Mouse (Mus musculus) cortical plate, adult 2 months (tissue): Measurements from ENCODE around the gene Mrps27. TPM values are rescaled to one million over a fixed set of nuclear protein-coding genes. Genes with fewer than 3 reads are reported as not detected.

Experiments used
- H3K27ac ChIP-seq: fragments of 200-500 bp; 2 replicates; pipeline ENCODE4 v1.5.1; 2012; ENCODE audit warnings: low read length, control low read depth, inconsistent platforms; ENCODE audit not compliant: insufficient read depth
- H3K4me1 ChIP-seq: fragments of 200-500 bp; 2 replicates; pipeline ENCODE4 v1.6.1; 2011; ENCODE audit warnings: low read length; ENCODE audit not compliant: control insufficient read depth, insufficient read depth
- H3K4me3 ChIP-seq: fragments of 200-500 bp; 2 replicates; pipeline ENCODE4 v1.5.1; 2011; ENCODE audit warnings: mild to moderate bottlenecking, low read length, control low read depth; ENCODE audit not compliant: insufficient read depth
- CTCF ChIP-seq: fragments of 200-500 bp; IDR thresholded peaks from 2 replicates; pipeline ENCODE4 v1.5.1; 2011; ENCODE audit warnings: mild to moderate bottlenecking, control low read depth, low read length; ENCODE audit not compliant: insufficient read depth; ENCODE audit errors: extremely low read depth
- POLR2A ChIP-seq: fragments of 200-500 bp; IDR thresholded peaks from 2 replicates; pipeline ENCODE4 v1.6.1; 2011; ENCODE audit warnings: mild to moderate bottlenecking, low read length, control low read depth; ENCODE audit not compliant: insufficient read depth; ENCODE audit errors: extremely low read depth
- polyA plus RNA-seq: library from polyadenylated mRNA; depleted of rRNA; stranded (reverse); fragments of >200 nt; gene quantifications from 2 replicates; pipeline ENCODE4 v1.2.3, GENCODE M21; 2012; rRNA removed

Mrps27 gene
- 32.2 and 33.7 TPM in 2 replicates for polyA plus RNA-seq

DNA sequence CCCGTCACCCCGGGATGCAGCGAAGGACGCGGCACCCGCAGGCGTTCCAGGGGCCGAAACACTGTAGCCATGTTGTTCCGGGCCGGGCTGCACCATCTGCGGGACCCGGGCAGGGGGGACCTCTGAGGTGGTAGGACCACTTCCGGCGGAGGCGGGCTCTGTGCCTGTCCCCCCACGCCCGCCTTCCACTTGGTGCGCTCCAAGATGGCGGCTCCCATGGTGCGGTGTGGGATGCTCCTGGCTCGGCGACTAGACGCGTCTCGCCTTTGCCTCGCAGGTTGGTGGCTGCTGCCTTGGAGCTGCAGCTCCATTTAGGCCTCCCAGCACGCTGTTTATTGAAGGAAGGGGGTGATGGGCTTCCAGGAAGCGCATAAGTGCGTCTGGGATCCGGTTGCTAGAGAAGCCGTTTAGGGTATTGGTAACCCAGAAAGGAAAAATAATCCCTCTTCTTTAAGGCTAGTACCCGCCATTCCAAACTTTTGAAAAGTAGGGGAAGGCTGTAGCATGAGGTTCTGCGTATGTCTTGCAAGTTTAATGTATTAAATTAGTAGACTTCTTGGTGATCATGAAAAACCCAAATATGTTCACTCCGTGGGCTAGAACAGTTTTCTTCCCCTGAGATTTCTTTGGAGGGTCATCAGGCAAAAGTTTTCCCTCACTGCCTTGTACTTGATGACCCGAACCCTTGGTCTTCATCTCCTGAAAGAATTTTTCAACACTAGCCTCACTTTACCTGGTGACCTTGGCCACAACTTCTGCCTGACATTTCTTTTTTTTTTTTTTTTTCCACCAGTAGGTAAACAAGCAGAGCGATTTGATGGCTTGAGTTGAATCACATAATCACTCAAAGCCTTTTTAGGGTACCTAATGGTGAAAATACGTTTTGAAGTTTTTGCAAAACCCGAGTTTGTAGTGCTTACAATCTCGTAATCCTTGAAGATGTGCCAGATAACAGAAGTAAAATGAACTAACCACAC lies at the start of gene Mrps27, which contains the start of gene Ptcd2:
TSS of gene Mrps27 (plus strand) at position 188 of the 977 bp plus-strand sequence.
TSS of gene Ptcd2 (minus strand) at position 107 of the 977 bp plus-strand sequence.
- peak; percentile 76 for TF ChIP-seq POLR2A
- no peak for TF ChIP-seq CTCF
- peaks cover 3% of the 10 kb centered on the region; the same call in 1 of the 2 replicates for H3K4me1 ChIP-seq

DNA sequence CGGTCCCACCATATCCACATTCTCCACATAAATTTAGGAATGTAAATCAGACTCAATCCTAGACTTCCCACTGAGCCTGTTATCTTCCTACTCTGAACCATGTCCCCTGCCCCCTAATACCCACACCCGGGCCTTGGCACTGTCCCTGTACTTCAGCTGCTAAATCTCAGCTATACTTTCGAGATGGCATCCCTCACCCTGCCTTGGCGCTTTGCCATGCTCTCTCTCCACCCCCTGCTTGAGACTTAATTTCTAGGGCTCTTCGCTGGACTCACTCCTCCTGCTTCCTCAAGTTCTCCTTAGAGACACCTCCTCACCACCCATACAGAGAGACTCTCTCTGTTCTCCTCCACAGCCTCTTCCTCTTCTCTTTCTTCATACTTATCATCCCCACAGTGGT lies 44.7 kb upstream of the Mrps27 start:
- no peak for TF ChIP-seq CTCF
- no peak for TF ChIP-seq POLR2A
- Histone ChIP-seq H3K27ac (no peak overlapping the region), H3K4me1 (peaks cover 3% of the 10 kb centered on the region; the same call in 1 of the 2 replicates), H3K4me3 (no peak overlapping the region)

More for the DNA sequence above, at the start of gene Mrps27, which contains the start of gene Ptcd2:
- Histone ChIP-seq H3K27ac (peak within 1 kb of the TSS; percentile 60), H3K4me3 (peak within 1 kb of the TSS; percentile 85)

GRCm38 (mm10) chr13:99303846-99304245 lies 40.7 kb upstream of the Mrps27 start:
- Histone ChIP-seq H3K27ac (no peak overlapping the region), H3K4me1 (peaks cover 3% of the 10 kb centered on the region; the same call in 1 of the 2 replicates), H3K4me3 (no peak overlapping the region)
- TF ChIP-seq CTCF: no peak
- TF ChIP-seq POLR2A: no peak

- H3K4me3 ChIP-seq: no peak overlapping the region
- no peak overlapping the region for H3K27ac ChIP-seq
- TF ChIP-seq CTCF (no peak), POLR2A (no peak)
- peaks cover 3% of the 10 kb centered on the region; the same call in 1 of the 2 replicates for H3K4me1 ChIP-seq
Observed at GRCm38 (mm10) chr13:99304365-99304764, 40.2 kb upstream of the Mrps27 start.

GRCm38 (mm10) chr13:99305186-99305585 lies 39.4 kb upstream of the Mrps27 start:
- H3K27ac ChIP-seq: no peak overlapping the region
- peaks cover 3% of the 10 kb centered on the region; the same call in 1 of the 2 replicates for H3K4me1 ChIP-seq
- no peak overlapping the region for H3K4me3 ChIP-seq
- TF ChIP-seq CTCF: no peak
- TF ChIP-seq POLR2A: no peak

GRCm38 (mm10) chr13:99306164-99306563 lies 38.4 kb upstream of the Mrps27 start:
- Histone ChIP-seq H3K4me1 (peaks cover 3% of the 10 kb centered on the region; the same call in 1 of the 2 replicates), H3K4me3 (no peak overlapping the region), H3K27ac (no peak overlapping the region)
- TF ChIP-seq CTCF (no peak), POLR2A (no peak)

DNA sequence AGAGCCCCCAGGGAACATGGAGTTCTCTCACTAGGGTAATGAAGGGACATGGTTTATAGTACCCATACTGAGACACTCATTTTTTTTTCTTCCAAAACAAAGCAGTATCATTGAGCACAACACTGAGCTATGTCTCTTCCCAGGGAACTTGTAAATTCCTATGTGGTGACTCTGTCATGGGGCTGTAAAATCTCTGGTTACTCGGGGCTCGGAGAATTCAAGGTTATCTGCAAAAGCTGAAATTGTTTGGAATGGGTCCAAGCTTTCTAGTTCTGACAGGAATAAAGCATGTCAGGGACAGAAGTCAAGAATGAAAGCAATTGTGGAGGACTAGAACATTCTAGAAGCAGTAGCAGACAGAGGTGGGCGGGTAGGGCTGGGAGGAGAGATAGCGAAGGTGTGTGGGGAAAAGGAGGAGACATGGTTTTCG lies 36.6 kb upstream of the Mrps27 start:
- H3K4me1 ChIP-seq: peaks cover 3% of the 10 kb centered on the region; the same call in 1 of the 2 replicates
- no peak overlapping the region for H3K27ac ChIP-seq
- no peak overlapping the region for H3K4me3 ChIP-seq
- TF ChIP-seq POLR2A (no peak), CTCF (no peak)

DNA sequence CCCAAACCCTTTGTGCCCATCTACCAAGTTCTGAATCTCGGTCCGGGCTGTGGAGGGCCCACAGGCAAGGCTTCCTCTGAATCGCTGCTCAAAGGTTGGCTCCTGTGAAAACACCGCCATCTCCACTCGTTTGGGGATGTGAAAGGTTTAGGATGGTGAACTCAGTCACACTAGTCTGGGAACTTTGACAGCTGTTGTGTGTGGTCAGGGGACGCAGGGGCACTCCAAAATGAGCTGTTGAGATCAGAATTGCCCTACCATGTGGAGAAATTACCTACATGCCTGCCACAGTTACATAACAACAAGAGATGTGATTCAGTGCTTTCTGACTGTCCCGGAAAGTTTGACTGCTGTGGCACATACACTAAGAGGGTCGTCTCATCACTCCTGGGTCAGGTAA lies 36.2 kb upstream of the Mrps27 start:
- H3K4me3 ChIP-seq: no peak overlapping the region
- peaks cover 3% of the 10 kb centered on the region; the same call in 1 of the 2 replicates for H3K4me1 ChIP-seq
- H3K27ac ChIP-seq: no peak overlapping the region
- no peak for TF ChIP-seq CTCF
- no peak for TF ChIP-seq POLR2A

DNA sequence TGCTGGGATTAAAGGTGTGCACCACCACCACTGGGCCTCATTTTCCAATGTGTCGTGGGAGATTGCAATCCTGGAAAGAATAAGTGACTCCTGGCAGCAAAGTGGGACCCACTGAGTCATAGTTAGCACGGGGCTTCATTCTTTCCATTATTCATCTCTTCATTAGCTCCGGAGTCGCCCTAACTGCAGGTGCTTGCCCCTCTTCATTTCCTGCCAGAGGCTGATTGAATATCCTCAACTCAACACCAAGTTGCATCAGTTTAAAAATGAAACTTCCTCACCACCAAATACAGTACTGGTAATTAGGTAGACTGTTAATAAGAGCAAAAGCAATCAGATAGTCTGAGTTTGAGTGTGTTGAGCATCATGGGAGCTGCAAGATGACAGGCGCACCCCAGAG lies 30.5 kb upstream of the Mrps27 start:
- no peak overlapping the region for H3K4me3 ChIP-seq
- H3K27ac ChIP-seq: no peak overlapping the region
- no peaks in the 10 kb centered on the region for H3K4me1 ChIP-seq
- TF ChIP-seq POLR2A: no peak
- no peak for TF ChIP-seq CTCF

GRCm38 (mm10) chr13:99314657-99315181 lies 29.9 kb upstream of the Mrps27 start:
- no peaks in the 10 kb centered on the region for H3K4me1 ChIP-seq
- no peak overlapping the region for H3K4me3 ChIP-seq
- no peak for TF ChIP-seq CTCF
- no peak for TF ChIP-seq POLR2A
- no peak overlapping the region for H3K27ac ChIP-seq

DNA sequence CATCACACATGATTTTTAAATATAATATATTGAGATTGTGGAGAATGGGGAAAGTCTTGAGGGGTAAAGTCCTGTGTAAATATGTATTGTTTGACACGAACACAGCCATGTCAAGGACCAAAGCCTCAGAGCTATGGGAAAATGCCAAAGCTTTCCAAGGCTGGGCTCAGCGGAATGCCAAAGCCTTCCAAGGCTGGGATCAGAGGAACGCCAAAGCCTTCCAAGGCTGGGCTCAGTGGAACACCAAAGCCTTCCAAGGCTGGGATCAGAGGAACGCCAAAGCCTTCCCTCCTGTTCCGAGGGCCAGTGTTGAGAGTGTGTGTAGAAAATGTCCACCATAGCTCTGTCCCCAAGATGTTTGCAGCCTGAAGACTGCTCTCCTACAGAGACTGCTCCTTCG lies 28.2 kb upstream of the Mrps27 start:
- Histone ChIP-seq H3K4me3 (no peak overlapping the region), H3K27ac (no peak overlapping the region), H3K4me1 (no peaks in the 10 kb centered on the region)
- TF ChIP-seq CTCF (no peak), POLR2A (no peak)
